Mouse (Mus musculus) midbrain, embryonic 13.5 days (tissue): Measurements from ENCODE around the gene Bhlhe40. TPM values are rescaled to one million over a fixed set of nuclear protein-coding genes. Genes with fewer than 3 reads are reported as not detected.
A peak's percentile ranks its signal among the peaks of the same experiment; 100 is the strongest.

Experiments used
- ATAC-seq: fragments of 200-750 bp; cut with Nextera tagmentation; 2 replicates; pipeline ENCODE4 v1.8.0; 2017; ENCODE audit warnings: mild to moderate bottlenecking, moderate TSS enrichment, moderate library complexity
- H3K27ac ChIP-seq: fragments of 300-500 bp; sonication (generic); 2 replicates; pipeline ENCODE4 v1.5.1; 2015; ENCODE audit warnings: inconsistent platforms, mild to moderate bottlenecking, moderate library complexity
- H3K27me3 ChIP-seq: fragments of 300-500 bp; sonication (generic); 2 replicates; pipeline ENCODE4 v1.6.1; 2015; ENCODE audit warnings: mild to moderate bottlenecking, inconsistent platforms
- H3K36me3 ChIP-seq: fragments of 300-500 bp; sonication (generic); 2 replicates; pipeline ENCODE4 v1.6.1; 2015; ENCODE audit warnings: mild to moderate bottlenecking, inconsistent platforms
- H3K4me1 ChIP-seq: fragments of 300-500 bp; sonication (generic); replicated peaks from 2 replicates; pipeline ENCODE4 v1.6.1; 2015; ENCODE audit warnings: inconsistent platforms
- H3K4me2 ChIP-seq: fragments of 300-500 bp; sonication (generic); replicated peaks from 2 replicates; pipeline ENCODE4 v1.6.1; 2015; ENCODE audit warnings: moderate library complexity, mild to moderate bottlenecking, inconsistent platforms
- H3K4me3 ChIP-seq: fragments of 300-500 bp; sonication (generic); replicated peaks from 2 replicates; pipeline ENCODE4 v1.5.1; 2015; ENCODE audit warnings: mild to moderate bottlenecking, inconsistent platforms
- H3K9ac ChIP-seq: fragments of 300-500 bp; sonication (generic); replicated peaks from 2 replicates; pipeline ENCODE4 v1.6.1; 2015; ENCODE audit warnings: mild to moderate bottlenecking, inconsistent platforms
- H3K9me3 ChIP-seq: fragments of 300-500 bp; sonication (generic); 2 replicates; pipeline ENCODE4 v1.6.1; 2016; ENCODE audit warnings: mild to moderate bottlenecking, inconsistent platforms
- WGBS: fragments of 180-500 bp; shearing (Covaris S2); methylation state at CpG from one replicate; pipeline ENCODE4 v1.1.7; 2015; 5-methylcytosine and 5-hydroxymethylcytosine counted together
- polyA plus RNA-seq: library from polyadenylated mRNA; unstranded; fragments of >200 nt; fragmentation: Nextera tagmentation; extraction: Ambion mirVana; gene quantifications from 2 replicates; pipeline ENCODE4 v1.2.1, GENCODE M21; 2015

Bhlhe40 gene
- polyA plus RNA-seq, 1 experiment from 2014 or later = 3.4 TPM

- 85% methylated on average over 24 of the region's 24 CpGs for WGBS
- no peak overlapping the region for H3K27ac ChIP-seq
- no peak overlapping the region for H3K4me2 ChIP-seq
- H3K27me3 ChIP-seq = peaks cover 47% of the 10 kb centered on the region
- no peak overlapping the region for H3K9ac ChIP-seq
- ATAC-seq = no peak
- H3K36me3 ChIP-seq = peaks cover 4% of the 10 kb centered on the region
- no peaks in the 10 kb centered on the region for H3K9me3 ChIP-seq
- peaks cover 31% of the 10 kb centered on the region for H3K4me1 ChIP-seq
- H3K4me3 ChIP-seq = no peak overlapping the region
Observed at GRCm38 (mm10) chr6:108664533-108665150, 4.2 kb downstream of the Bhlhe40 start.

- no peak for ATAC-seq
Observed at GRCm38 (mm10) chr6:108665587-108665986, 5.2 kb downstream of the Bhlhe40 start.

GRCm38 (mm10) chr6:108666648-108667488, 6.4 kb downstream of the Bhlhe40 start:
- no peak for ATAC-seq
- 87% methylated on average over 12 of the region's 12 CpGs for WGBS
- H3K9me3 ChIP-seq = no peaks in the 10 kb centered on the region

More at GRCm38 (mm10) chr6:108665587-108665986, 5.2 kb downstream of the Bhlhe40 start:
- Histone ChIP-seq H3K4me1 (peaks cover 30% of the 10 kb centered on the region), H3K36me3 (peaks cover 4% of the 10 kb centered on the region), H3K4me3 (no peak overlapping the region), H3K4me2 (no peak overlapping the region), H3K27ac (no peak overlapping the region), H3K9ac (no peak overlapping the region), H3K9me3 (no peaks in the 10 kb centered on the region), H3K27me3 (peaks cover 48% of the 10 kb centered on the region)
- 71% methylated on average over 5 of the region's 5 CpGs for whole genome bisulfite sequencing

GRCm38 (mm10) chr6:108667599-108668021, 7.2 kb downstream of the Bhlhe40 start:
- 0 out of 2 replicates have a peak overlapping the region, but pooled peaks have one; percentile 39 for H3K27ac ChIP-seq
- H3K9ac ChIP-seq = no peak overlapping the region
- peaks cover 19% of the 10 kb centered on the region for H3K4me1 ChIP-seq
- ATAC-seq = peak; percentile 22; the same call in 1 of the 2 replicates
- H3K9me3 ChIP-seq = no peaks in the 10 kb centered on the region
- H3K36me3 ChIP-seq = peaks cover 4% of the 10 kb centered on the region
- H3K4me3 ChIP-seq = no peak overlapping the region
- WGBS = 15% methylated on average over 6 of the region's 6 CpGs
- H3K4me2 ChIP-seq = peak overlapping the region; percentile 71
- H3K27me3 ChIP-seq = peaks cover 29% of the 10 kb centered on the region

More at GRCm38 (mm10) chr6:108666648-108667488, 6.4 kb downstream of the Bhlhe40 start:
- Histone ChIP-seq H3K36me3 (peaks cover 4% of the 10 kb centered on the region), H3K9ac (no peak overlapping the region), H3K27ac (no peak overlapping the region), H3K27me3 (peaks cover 36% of the 10 kb centered on the region), H3K4me1 (peaks cover 19% of the 10 kb centered on the region), H3K4me2 (no peak overlapping the region), H3K4me3 (no peak overlapping the region)

GRCm38 (mm10) chr6:108668321-108668786, 7.9 kb downstream of the Bhlhe40 start:
- Histone ChIP-seq H3K9me3 (no peaks in the 10 kb centered on the region), H3K4me2 (peak overlapping the region; percentile 71), H3K36me3 (peaks cover 4% of the 10 kb centered on the region), H3K27ac (peak overlapping the region; percentile 39; the same call in 1 of the 2 replicates), H3K4me1 (peaks cover 16% of the 10 kb centered on the region), H3K4me3 (peak overlapping the region; percentile 34), H3K27me3 (peaks cover 27% of the 10 kb centered on the region), H3K9ac (peak overlapping the region; percentile 58)
- under 1% methylated on average over 30 of the region's 30 CpGs for WGBS
- ATAC-seq = peak; percentile 91

- H3K9ac ChIP-seq = no peak overlapping the region
Observed at GRCm38 (mm10) chr6:108670276-108670675, 9.8 kb downstream of the Bhlhe40 start.

GRCm38 (mm10) chr6:108670821-108671220, 10.4 kb downstream of the Bhlhe40 start:
- H3K4me3 ChIP-seq = no peak overlapping the region
- ATAC-seq = no peak
- 73% methylated on average over 3 of the region's 3 CpGs for WGBS
- no peaks in the 10 kb centered on the region for H3K36me3 ChIP-seq
- H3K27ac ChIP-seq = no peak overlapping the region
- H3K9ac ChIP-seq = no peak overlapping the region
- no peak overlapping the region for H3K4me2 ChIP-seq
- no peaks in the 10 kb centered on the region for H3K9me3 ChIP-seq
- H3K4me1 ChIP-seq = peaks cover 16% of the 10 kb centered on the region
- H3K27me3 ChIP-seq = peaks cover 13% of the 10 kb centered on the region

More at GRCm38 (mm10) chr6:108670276-108670675, 9.8 kb downstream of the Bhlhe40 start:
- ATAC-seq = no peak
- H3K9me3 ChIP-seq = no peaks in the 10 kb centered on the region
- H3K4me1 ChIP-seq = peaks cover 16% of the 10 kb centered on the region
- H3K27me3 ChIP-seq = peaks cover 18% of the 10 kb centered on the region
- no peak overlapping the region for H3K4me2 ChIP-seq
- WGBS = 88% methylated on average over 3 of the region's 3 CpGs
- no peaks in the 10 kb centered on the region for H3K36me3 ChIP-seq
- no peak overlapping the region for H3K27ac ChIP-seq
- H3K4me3 ChIP-seq = no peak overlapping the region

- WGBS = 86% methylated on average over 8 of the region's 8 CpGs
Observed at GRCm38 (mm10) chr6:108672094-108672493, 11.7 kb downstream of the Bhlhe40 start.

GRCm38 (mm10) chr6:108674221-108674620, 13.8 kb downstream of the Bhlhe40 start:
- no peak overlapping the region for H3K4me2 ChIP-seq
- H3K9me3 ChIP-seq = no peaks in the 10 kb centered on the region
- H3K9ac ChIP-seq = no peak overlapping the region
- H3K27me3 ChIP-seq = peaks cover 6% of the 10 kb centered on the region
- no peaks in the 10 kb centered on the region for H3K36me3 ChIP-seq
- H3K27ac ChIP-seq = no peak overlapping the region
- H3K4me1 ChIP-seq = no peaks in the 10 kb centered on the region
- no peak for ATAC-seq
- WGBS = 72% methylated on average over 2 of the region's 2 CpGs
- no peak overlapping the region for H3K4me3 ChIP-seq

More at GRCm38 (mm10) chr6:108672094-108672493, 11.7 kb downstream of the Bhlhe40 start:
- Histone ChIP-seq H3K9ac (no peak overlapping the region), H3K36me3 (no peaks in the 10 kb centered on the region), H3K4me1 (peaks cover 16% of the 10 kb centered on the region), H3K9me3 (no peaks in the 10 kb centered on the region), H3K27ac (no peak overlapping the region), H3K4me3 (no peak overlapping the region), H3K4me2 (no peak overlapping the region), H3K27me3 (peaks cover 7% of the 10 kb centered on the region)
- no peak for ATAC-seq

- H3K27ac ChIP-seq = no peak overlapping the region
- H3K27me3 ChIP-seq = no peaks in the 10 kb centered on the region
- 90% methylated on average over 9 of the region's 9 CpGs for WGBS
- no peak for ATAC-seq
- no peak overlapping the region for H3K9ac ChIP-seq
- no peak overlapping the region for H3K4me3 ChIP-seq
- H3K9me3 ChIP-seq = no peaks in the 10 kb centered on the region
- H3K4me2 ChIP-seq = no peak overlapping the region
- no peaks in the 10 kb centered on the region for H3K4me1 ChIP-seq
- H3K36me3 ChIP-seq = no peaks in the 10 kb centered on the region
Observed at GRCm38 (mm10) chr6:108676783-108677340, 16.4 kb downstream of the Bhlhe40 start.

- no peak overlapping the region for H3K4me3 ChIP-seq
- H3K27me3 ChIP-seq = no peaks in the 10 kb centered on the region
- no peak overlapping the region for H3K4me2 ChIP-seq
- no peaks in the 10 kb centered on the region for H3K9me3 ChIP-seq
- ATAC-seq = no peak
- no peak overlapping the region for H3K27ac ChIP-seq
- no peaks in the 10 kb centered on the region for H3K36me3 ChIP-seq
- WGBS = 88% methylated on average over 4 of the region's 4 CpGs
- H3K9ac ChIP-seq = no peak overlapping the region
- no peaks in the 10 kb centered on the region for H3K4me1 ChIP-seq
Observed at GRCm38 (mm10) chr6:108677697-108678096, 17.3 kb downstream of the Bhlhe40 start.

GRCm38 (mm10) chr6:108678227-108678626, 17.8 kb downstream of the Bhlhe40 start:
- Histone ChIP-seq H3K27ac (no peak overlapping the region), H3K4me2 (no peak overlapping the region), H3K9ac (no peak overlapping the region), H3K4me1 (no peaks in the 10 kb centered on the region), H3K36me3 (no peaks in the 10 kb centered on the region), H3K9me3 (no peaks in the 10 kb centered on the region), H3K4me3 (no peak overlapping the region), H3K27me3 (no peaks in the 10 kb centered on the region)
- ATAC-seq = no peak
- 65% methylated on average over 5 of the region's 5 CpGs for WGBS
